Mouse (Mus musculus) embryo, embryonic 11 days (tissue): ENCODE measurements at regions not wholly inside any gene's neighbourhood (a gene's known extent, or its start where the extent isn't known, plus 50 kb on each side); places are given as distances from the start of the nearest gene placed in this dataset.

Source experiments
- DNase-seq: peaks from one replicate; pipeline ENCODE4 v3.0.0-alpha.2; 2015

DNA sequence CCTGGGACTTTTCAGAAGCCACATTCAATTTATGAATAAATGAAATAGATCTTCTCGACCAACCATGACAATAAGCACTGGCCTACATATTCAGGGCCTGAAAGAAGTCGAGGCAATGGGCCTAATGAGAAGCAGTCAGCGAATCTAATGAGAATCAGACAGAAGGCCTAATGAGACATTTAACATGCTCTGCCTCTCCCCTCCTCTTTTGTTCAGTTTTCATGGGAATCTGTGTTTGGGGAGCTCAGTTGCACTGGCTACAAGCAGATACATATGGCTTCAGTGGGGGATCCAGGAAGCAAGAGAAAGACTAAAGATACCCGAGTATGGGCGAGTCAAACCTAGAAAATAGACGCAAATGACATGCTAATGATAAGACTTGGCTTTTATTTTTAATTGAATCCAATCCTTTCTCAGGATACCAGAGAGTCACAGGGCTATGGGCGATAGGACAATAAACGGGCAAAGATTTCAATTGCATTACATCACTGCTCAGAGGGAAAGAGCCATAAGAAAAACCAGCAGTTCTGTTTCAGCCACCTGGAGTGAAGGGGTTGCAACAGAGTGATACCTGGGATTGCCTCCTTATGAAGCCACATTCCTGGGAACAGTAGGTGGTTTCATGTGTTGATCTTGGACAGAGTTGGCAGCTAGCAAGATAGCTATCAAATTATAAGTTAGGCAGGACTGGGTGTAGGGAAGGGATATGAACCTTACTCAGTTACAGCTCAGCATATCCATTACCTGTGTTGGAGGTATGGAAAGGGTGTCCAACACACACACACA is 751.3 kb downstream of the Inhba start:
- peak; percentile 2 for DNase-seq

DNA sequence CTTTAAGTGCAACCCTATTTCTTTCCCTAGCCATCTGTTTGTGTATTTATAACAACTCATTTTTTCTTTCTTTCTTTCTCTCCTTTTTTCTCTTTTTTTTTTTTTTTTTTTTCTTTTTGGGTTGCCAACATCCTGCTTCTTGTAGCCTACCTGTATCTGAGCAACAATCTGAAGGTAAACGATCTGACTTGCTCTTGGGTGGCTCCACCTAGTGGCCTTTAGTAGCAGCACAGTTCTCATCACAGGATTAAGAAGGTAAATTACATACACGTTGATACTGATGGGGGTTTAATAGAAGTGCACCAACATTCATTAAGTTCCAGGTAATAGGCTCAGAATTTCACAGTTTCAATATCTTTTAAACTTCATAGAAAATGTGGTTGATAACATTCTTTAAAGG is 752.1 kb downstream of the Inhba start:
- DNase-seq: peak; percentile 53

DNA sequence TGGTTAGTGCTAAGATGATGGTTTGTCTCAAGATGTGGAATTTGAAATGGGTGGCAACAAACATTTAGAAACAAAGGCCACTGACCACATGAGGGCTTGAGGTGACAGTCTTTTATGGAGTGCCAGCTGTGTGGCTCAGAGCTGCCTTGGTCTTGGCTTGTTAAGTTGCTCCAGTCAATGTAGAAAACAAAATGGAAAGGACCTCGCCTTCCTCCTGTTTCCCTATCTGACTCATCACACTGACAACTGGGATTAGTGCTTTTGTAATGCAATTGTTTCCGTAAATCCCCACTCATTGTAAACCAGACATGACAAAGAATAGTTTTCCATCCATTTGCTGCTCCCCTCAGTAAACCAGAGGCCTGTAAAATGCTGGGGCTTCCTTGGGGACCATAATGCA is 757.8 kb downstream of the Inhba start:
- no peak for DNase-seq

GRCm38 (mm10) chr13:16769848-16770422 is 758.3 kb downstream of the Inhba start:
- peak; percentile 16 for DNase-seq

DNA sequence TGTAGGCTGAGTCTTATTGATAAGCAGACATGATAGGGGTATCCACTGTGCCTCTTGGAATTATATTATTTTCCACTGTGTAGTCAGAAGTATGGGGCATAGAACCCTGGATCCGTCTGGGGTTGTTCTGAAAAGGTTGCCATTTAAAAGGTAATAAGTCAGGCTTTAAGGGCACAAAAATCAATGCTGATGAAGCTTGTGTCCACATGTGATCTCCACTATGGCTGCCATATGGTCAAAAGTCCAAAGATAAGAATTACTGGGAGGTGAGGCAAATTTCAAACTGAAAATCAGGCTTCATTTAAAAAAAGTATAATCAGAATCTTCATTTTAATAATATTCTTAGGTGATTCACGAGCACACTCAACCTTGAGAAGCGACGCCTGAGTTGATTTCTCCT is 760.2 kb downstream of the Inhba start:
- DNase-seq: no peak

DNA sequence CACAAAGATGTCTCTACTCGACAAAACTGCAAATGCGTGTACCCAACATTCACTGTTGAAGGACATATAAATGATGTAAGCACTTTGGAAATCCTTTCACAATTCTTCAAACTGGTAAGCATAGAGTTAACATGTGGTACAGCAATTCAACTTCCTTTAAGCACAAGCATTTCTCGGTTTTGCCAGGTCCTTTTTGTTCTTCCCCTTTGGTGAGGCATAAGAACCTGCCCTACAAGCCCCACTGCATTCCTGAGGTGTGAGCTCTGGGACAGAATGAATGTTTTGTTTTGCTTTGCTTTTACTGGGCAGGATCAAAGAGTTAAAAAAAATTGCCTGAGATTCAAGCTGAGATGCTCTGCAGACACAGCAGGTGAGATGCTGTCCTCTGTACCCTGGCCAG is 793.9 kb downstream of the Inhba start:
- peak; percentile 18 for DNase-seq
